Mouse (Mus musculus) erythroblast, embryonic 14.5 days (primary cell): ENCODE results near the gene Adap2.

Source experiments
- GATA1 ChIP-seq: IDR thresholded peaks from 2 replicates; pipeline ENCODE4 v1.6.1; 2012; ENCODE audit warnings: low read length, inconsistent platforms, mixed read lengths
- TAL1 ChIP-seq: IDR thresholded peaks from 3 replicates; pipeline ENCODE4 v1.6.1; 2012; ENCODE audit warnings: low read length, inconsistent platforms, mixed read lengths

DNA sequence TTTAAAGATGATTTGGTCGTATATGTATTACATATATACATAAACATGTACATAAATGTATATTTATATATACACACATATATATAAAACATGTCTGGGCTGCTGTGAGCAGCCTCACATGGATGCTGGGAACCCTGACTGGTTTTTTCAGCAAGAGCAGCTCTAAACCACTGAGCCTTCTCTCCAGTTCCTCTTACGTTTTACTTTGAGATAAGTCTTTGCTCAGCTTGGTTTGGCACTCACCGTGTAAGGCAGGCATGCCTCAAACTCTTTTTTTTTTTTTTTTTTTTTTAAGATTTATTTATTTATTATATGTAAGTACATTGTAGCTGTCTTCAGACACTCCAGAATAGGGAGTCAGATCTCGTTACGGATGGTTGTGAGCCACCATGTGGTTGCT, 3.3 kb upstream of the Adap2 start:
- TF ChIP-seq GATA1 (no peak), TAL1 (no peak)
